Mouse (Mus musculus) CD4-positive, CD25-positive, alpha-beta regulatory T cell, adult 4 months (primary cell): ENCODE measurements at regions not wholly inside any gene's neighbourhood (a gene's known extent, or its start where the extent isn't known, plus 50 kb on each side); places are given as distances from the start of the nearest gene placed in this dataset.

Source experiments
- ATAC-seq: one replicate; pipeline ENCODE4 v1.8.0; 2017

- no peak for ATAC-seq
Observed at GRCm38 (mm10) chrX:12888708-12889481, 127.0 kb upstream of the Med14 start.

- ATAC-seq, result no peak
Observed at GRCm38 (mm10) chrX:12888010-12888707, 126.3 kb upstream of the Med14 start.

DNA sequence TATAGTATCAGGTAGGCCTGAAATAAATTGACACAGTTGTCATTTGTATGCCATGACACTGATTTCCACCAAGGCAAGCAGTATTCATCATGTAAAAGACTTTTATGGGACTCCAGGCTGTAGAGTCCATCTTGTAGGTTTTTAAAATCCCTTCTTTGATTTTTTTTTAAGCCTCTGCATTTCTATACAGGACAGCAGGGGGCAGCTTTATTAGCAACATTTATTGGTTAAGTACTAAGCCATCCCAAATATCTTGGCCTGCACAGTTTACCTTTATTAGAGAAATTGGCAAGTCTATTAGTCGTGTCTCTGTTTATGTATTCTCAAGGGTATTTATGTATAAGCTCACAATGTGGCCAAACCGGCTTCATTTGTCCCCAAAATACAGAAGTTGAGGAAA lies 125.6 kb upstream of the Med14 start:
- no peak for ATAC-seq

GRCm38 (mm10) chrX:12886160-12887048 lies 124.5 kb upstream of the Med14 start:
- no peak for ATAC-seq

DNA sequence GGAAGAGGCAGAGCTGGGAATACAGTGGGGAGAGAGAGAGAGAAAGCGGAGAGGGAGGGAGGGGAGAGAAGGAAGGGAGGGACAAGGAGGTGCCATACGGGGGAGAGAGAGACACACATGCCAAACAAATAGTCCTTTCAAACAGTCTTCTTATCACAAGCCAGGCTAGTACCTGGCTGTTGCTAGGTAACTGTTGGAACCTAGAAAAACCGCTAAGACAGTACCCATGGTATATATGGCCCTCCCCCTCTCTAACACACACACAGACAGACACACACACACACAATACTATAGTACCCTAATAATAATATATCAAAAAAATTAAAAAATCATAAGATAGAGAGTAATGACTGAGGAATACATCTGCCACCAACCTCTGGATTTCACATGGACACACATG lies 117.4 kb upstream of the Med14 start:
- no peak for ATAC-seq

GRCm38 (mm10) chrX:12877506-12877905 lies 115.6 kb upstream of the Med14 start:
- no peak for ATAC-seq

- ATAC-seq, result peak; percentile 90
Observed at GRCm38 (mm10) chrX:12873698-12874144, 111.8 kb upstream of the Med14 start.

DNA sequence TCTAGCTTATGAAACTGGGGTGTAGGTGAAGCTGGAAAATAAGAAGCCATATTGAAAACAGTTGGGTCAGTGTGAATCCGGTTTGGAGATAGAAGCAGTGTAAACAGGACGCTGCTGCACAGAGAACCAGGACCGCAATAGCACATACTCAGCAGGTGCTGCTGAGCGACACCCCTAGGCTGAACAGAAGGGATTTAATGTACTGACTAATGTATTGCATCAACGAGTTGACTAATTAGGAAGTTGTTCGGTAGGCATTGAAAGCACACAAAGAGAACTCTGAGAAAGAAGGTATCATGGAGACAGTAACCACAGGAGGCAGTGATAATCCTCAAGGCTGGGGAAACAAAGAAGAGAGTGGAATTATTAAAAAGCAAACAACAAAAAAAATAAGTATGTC lies 111.4 kb upstream of the Med14 start:
- peak; percentile 17 for ATAC-seq

- no peak for ATAC-seq
Observed at GRCm38 (mm10) chrX:12866885-12867498, 105.1 kb upstream of the Med14 start.

- no peak for ATAC-seq
Observed at GRCm38 (mm10) chrX:12866176-12866575, 104.3 kb upstream of the Med14 start.

- no peak for ATAC-seq
Observed at GRCm38 (mm10) chrX:12860168-12860567, 98.3 kb upstream of the Med14 start.

- no peak for ATAC-seq
Observed at GRCm38 (mm10) chrX:12858757-12859156, 96.9 kb upstream of the Med14 start.

GRCm38 (mm10) chrX:12857881-12858755 lies 96.2 kb upstream of the Med14 start:
- peak; percentile 79 for ATAC-seq

DNA sequence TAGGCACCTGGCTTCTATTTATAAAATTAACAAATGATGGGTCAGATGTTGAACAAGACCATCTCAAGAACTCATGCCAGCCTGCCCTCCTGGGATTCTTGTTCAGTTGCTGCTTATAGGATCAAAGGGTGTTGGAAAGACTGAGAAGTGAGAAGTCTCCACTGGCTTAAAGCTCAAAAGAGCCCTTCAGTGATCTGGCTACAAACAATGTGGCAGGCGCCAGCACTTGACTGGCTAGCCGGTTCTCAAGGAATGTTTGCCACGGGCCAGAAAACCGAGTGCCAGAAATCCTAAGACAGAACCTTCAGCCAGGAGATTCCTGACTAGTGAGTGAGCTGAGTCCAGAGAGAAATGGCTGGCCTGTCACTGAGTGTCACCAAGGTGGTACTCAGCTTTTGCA lies 93.6 kb upstream of the Med14 start:
- ATAC-seq, result no peak

- peak; percentile 75 for ATAC-seq
Observed at GRCm38 (mm10) chrX:12851684-12852083, 89.8 kb upstream of the Med14 start.

DNA sequence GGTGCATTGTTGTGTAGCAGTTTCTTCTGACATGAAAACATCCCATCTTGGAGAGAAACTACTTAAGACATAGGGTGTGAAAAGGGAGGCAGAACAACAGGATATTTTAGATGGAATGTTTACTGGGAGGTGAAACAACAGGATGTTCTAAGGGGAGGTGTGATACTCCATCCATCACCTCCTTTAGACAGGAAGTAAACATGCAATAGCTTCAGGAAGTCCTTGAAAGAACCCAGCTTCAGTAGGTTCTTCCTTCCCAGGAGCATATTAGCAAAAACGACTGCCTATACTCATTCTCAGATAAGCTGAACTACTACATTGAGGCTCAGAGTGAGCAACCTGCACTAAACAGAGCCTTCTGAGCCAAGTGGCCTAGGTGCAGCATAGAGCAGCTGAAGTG lies 82.6 kb upstream of the Med14 start:
- peak; percentile 58 for ATAC-seq

- ATAC-seq, result no peak
Observed at GRCm38 (mm10) chrX:12841021-12841325, 79.1 kb upstream of the Med14 start.

DNA sequence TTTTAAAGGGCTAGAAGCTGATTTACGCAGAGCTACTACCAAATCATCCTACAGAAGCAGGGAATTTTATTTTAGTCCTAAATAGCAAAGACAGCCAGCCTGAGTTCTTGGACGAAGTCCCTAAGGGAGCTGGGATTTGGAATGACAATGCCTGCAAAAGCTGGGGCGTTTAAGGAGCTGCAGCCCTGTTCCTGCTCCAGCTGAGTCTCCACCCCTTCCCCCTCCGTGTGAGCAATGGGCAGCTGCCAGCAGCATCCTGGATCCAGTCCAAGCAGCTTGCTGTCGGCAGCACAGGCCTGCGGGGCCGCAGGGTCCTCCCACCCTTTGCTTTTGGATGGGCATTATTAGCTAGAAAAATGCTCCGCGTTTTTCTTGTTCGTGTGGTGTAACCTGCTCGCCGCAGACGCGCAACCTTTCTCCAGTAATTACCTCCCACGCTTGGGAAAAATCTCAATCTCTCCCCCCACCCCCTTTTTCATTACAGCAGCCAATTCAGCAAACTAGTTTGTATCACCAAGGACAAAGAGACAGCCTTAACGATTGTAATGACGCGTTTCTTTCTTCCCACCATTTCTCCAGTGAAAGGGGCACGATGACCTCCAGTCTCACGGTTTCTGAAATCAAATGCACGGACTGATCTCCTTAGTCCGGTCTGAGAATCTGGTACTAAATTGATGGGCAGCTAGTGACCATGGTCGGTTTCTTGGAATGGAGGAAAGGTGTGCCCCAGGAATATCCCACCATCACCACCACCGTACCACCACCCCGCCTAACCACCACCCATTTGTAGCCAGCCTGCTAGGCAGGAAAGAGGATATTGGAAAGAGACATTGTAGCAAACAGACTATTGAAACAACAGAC lies 78.5 kb upstream of the Med14 start:
- ATAC-seq, result no peak

DNA sequence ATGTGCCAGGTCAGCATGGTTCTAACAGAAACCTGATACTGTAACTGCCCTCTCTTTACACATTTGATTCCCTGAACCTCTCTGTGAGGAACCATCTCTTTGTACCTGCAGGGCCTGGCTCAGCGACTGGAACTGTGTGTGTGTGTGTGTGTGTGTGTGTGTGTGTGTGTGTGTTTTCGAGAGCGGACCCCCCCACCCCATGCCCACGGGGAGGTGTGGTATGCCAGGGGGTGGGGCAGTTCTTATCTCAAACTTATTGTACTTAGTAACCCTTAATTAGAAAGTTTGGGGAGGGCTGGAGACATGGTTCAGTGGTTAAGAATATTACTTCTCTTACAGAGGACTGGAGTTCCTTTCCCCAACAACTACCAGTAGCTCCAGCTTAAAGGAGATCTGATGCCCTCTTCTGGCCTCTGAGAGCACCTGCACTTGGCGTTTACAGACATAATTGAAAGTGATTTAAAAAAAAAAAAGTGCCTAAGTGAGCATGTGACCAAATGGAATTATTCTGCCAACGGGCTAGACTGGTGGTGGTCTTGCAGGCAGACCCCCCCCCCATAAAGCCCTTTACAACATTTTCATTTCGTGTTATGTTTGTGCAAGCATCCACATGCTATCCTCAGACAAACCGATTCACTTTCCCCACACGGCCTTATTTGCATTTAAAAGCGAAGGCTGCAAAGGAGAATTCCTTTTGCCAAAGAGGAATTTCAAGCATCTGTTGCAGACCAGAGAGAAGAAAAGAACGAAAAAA lies 77.7 kb upstream of the Med14 start:
- peak; percentile 74 for ATAC-seq

GRCm38 (mm10) chrX:12837821-12838220 lies 75.9 kb upstream of the Med14 start:
- ATAC-seq, result no peak
